Mouse (Mus musculus) heart, postnatal 14 days (tissue): ENCODE data around the gene Gpr88. TPM values are rescaled to one million over a fixed set of nuclear protein-coding genes. Genes with fewer than 3 reads are reported as not detected.
"Not testable (repeated sequence)": the region's sequence is repeated elsewhere in the genome, so short reads cannot be mapped to it uniquely, and the experiment has no call there.

Source experiments
- DNase-seq, 2 experiments: peaks; one replicate each; pipeline ENCODE4 v3.0.0; 2021 to 2022
- intact Hi-C: fragments of 180-260 bp; cut with DNase I; formaldehyde crosslinking; loops from one replicate; pipeline ENCODE4 v1.15.1; 2025
- total RNA-seq, 2 experiments: library from RNA; stranded (reverse); gene quantifications; 2 replicates each; pipeline ENCODE4 v1.2.3; 2021

Gpr88 gene
- total RNA-seq, 2 experiments from 2014 or later: 0.10 to 0.12 TPM

GRCm38 (mm10) chr3:116249026-116249425 is 4.3 kb downstream of the Gpr88 start:
- intact Hi-C loops: no loop called here

GRCm38 (mm10) chr3:116244476-116244875 is 8.8 kb downstream of the Gpr88 start:
- DNase-seq: no peak
- intact Hi-C loops: no loop called here

More at GRCm38 (mm10) chr3:116249026-116249425, 4.3 kb downstream of the Gpr88 start:
- no peak for DNase-seq

GRCm38 (mm10) chr3:116242685-116243084 is 10.6 kb downstream of the Gpr88 start:
- intact Hi-C loops: no loop called here
- DNase-seq: no peak

DNA sequence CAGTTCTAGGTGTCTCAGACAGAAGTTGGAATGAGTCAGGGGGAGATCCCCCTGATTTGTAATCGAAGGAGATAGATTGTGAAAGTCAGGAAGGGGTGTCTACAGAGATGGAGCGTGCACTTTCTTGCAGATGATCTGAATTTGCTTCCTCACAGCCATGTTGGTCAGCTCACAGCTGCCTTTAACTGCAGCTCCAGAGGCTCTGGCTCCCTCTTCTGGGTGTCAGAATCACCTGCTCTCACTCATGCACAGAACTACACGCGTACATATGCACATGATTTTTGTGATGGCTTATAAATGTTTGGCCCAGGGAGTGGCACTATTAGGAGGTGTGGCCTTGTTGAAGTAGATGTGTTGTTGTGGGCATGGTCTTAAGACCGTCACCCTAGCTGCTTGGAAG is 15.8 kb downstream of the Gpr88 start:
- DNase-seq: no peak
- intact Hi-C loops: no loop called here

DNA sequence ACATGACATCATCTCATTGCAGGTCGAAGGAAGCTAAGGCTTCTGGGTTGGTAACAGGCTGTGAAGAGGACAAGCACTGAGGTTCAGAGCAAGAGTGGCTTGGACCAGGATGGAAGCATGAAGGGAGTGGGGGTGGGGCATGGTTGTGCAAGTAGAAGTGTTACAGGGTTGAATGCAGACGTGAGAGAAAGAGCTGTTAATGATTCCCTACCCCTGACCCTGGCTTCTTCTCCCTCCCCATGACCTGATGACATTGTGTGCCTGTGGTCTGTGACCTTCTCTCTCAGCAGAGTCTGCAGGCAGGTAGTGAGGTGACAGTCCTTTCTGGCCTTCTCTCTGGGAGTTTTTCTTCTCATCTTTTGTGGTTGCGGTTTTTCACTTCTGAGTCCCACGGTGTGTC is 16.4 kb downstream of the Gpr88 start:
- DNase-seq: no peak
- intact Hi-C loops: no loop called here

GRCm38 (mm10) chr3:116233515-116233914 is 19.8 kb downstream of the Gpr88 start:
- no peak for DNase-seq
- intact Hi-C loops: no loop called here

GRCm38 (mm10) chr3:116232763-116233162 is 20.5 kb downstream of the Gpr88 start:
- intact Hi-C loops: no loop called here
- DNase-seq: no peak

GRCm38 (mm10) chr3:116229336-116229735 is 24.0 kb downstream of the Gpr88 start:
- DNase-seq: no peak
- intact Hi-C loops: no loop called here

DNA sequence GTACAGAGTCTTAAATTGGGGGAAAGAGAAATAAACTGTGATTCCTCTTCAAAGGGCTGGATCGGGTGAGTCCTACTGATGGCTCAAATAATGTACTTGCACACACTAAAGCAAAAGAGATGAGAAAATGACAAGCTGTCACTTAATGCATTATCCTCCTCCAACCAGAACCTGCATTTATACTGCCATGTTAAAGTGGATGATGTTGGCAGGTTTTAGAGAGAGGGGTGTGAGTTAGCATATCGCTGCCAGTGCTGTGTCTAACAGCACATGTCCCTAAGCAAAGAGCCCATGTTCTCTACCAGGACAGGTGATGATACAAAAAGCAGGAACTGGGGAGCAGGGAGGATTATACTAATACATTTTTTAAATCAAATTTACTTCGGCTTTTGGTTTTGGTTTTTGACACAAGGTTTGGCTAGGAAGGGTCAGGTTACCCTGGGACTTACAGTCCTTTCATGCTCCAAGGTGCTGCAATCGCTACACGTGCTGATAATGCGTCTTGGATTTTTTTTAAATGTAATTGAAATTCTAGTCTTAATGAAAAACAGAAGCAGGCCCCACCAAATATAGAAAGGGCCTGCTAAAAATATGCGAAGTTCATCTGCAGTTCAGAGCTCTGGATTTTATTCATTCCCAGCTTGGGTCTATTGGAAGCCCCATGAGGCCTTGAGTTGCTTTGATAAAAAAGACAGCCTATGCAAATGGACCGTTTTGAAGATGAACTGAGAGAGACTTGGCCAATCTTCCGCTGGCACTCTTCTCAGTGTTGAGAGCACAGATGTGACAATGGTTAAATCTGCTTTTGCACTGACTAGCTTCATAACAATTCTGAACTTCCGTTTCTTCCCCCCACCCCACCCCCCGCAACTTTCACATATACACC is 24.7 kb downstream of the Gpr88 start:
- intact Hi-C loops: no loop called here
- no peak for DNase-seq

DNA sequence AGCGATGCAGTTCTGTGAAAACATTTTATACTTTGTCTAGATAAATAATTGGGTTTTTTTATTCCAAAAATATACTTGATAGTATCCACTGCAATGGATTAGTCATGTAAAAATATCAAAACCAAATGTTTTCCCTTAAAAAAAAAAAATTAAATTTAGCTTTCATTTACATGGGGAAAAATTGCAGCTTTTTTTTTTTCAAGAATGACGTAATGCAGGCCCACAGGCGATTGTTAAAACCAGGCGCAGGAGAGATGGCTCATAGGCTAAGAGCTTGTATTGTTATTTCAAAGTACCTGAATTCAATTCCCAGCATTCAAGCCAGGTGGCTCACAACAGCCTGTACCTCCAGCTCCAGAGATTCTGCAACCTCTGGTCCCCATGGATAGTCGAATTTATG is 25.9 kb downstream of the Gpr88 start:
- DNase-seq: no peak
- intact Hi-C loops: no loop called here

- DNase-seq: no peak
- intact Hi-C loops: no loop called here
Measured at GRCm38 (mm10) chr3:116226915-116227314, 26.4 kb downstream of the Gpr88 start.

DNA sequence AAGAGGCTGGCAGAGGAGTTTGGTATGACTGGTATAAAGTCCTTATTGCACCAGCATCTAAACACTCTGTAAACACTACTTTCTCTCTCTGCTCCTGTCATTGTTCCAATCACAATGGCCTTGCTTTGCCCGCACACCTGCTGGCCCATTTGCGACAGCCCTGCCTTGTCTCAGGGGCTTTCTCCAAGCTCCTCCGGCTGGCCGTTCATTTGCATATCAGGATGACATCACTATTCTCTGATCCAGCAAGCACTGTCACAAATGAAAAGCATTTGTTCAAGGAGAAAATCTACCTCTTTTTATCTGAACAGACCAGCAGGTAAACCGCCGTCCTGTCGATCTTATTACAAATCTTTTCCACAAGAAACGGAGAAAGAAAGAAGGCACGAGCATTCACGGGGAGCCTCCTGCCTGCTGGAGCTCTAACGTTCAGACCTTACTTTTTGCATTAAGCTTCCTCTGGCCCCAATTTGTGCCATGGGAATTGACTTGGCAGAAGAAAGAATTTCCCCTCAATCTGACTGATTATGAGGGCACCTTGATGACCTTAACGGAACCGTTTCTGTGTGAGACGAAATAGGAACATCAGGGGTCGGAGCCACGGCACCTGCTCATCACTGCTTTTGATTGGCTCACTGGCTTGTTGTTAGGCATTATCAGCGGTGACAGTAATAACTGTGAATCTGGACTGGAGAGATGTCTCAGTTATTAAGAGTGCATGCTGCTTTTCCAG is 30.6 kb downstream of the Gpr88 start:
- DNase-seq: peak in 1 of 2 experiments; percentile 9
- intact Hi-C loops: no loop called here

DNA sequence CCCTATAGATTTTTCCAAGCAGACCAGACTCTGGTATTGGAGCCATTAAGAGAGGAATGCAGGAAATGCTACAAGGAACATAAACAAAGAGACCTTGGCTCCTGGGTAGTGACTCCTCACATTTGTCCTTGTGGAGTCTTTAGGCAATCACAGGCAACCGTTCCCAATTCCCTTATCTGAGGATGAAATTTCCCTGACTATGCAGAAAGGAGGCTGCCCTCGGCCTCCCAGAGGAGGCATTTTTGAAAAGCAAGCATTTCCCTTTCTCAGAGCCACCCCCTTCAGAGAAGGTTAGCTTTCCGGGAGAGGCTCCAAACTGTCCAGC is 31.7 kb downstream of the Gpr88 start:
- intact Hi-C loops: no loop called here
- DNase-seq: peak in 1 of 2 experiments; percentile 12

GRCm38 (mm10) chr3:116220980-116221685 is 32.2 kb downstream of the Gpr88 start:
- intact Hi-C loops: no loop called here
- no peak for DNase-seq

- DNase-seq, intact Hi-C loops: not testable (repeated sequence)
Measured at GRCm38 (mm10) chr3:116217398-116217797, 35.9 kb downstream of the Gpr88 start.

GRCm38 (mm10) chr3:116216261-116216660 is 37.0 kb downstream of the Gpr88 start:
- no peak for DNase-seq
- intact Hi-C loops: no loop called here

- no peak for DNase-seq
- intact Hi-C loops: loop anchor here (5.0 kb wide), 1 partner anchor 84 kb away; the partner anchor contains the start of gene Vcam1
Measured at GRCm38 (mm10) chr3:116211639-116212038, 41.7 kb downstream of the Gpr88 start.

- intact Hi-C loops: loop anchor here (5.0 kb wide), 1 partner anchor 83 kb away; the partner anchor contains the start of gene Vcam1
- DNase-seq: peak in 1 of 2 experiments; percentile 28
Measured at GRCm38 (mm10) chr3:116210720-116211121, 42.6 kb downstream of the Gpr88 start.

DNA sequence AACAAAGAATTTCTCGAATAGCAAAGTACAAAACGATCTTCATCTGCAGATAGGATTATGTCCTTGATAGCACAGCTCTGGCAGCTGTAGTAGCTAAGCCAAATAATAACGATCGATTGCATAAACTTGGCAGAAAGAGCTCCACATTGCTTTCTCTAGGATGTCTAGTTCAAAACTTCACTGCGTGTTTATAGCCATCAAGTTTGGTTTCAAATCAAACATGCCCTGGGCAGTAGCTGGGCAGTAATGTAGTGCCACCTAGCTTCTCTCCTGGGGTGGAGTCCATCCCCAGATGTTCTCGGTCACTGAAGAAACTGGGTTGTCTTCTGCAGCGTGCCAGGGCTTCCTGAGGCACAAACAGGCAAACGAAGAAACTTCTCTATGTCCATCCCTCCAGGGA is 44.1 kb downstream of the Gpr88 start:
- DNase-seq: peak in 1 of 2 experiments; percentile 14
- intact Hi-C loops: loop anchor here (5.0 kb wide), 1 partner anchor 167 kb away; no protein-coding TSS in a partner anchor

DNA sequence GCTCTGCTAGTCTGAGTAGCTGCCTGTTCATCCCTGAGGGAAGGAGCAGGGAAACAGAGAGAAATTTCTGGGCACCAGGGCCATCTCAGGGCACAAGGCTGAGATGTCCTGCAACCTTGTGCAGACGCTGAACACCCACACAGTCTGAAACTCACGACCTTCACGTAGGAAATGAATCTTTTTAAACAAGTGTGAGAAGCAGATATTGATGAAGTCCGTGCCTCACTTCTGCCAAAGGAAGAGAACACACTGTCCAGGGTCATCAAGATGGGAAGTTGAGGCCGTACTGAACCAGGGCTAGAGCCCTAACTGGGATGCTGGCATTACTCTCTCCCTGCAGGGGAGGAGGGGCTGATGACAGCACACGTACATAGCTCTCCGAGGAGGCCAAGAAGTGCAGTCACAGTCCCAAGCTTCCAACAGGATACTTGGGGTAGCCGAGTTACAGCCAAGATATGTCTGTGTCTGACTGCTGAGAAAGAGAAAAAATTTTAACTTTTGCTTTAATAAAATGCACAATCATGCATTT is 46.9 kb downstream of the Gpr88 start:
- intact Hi-C loops: loop anchor here (5.0 kb wide), 1 partner anchor 164 kb away; no protein-coding TSS in a partner anchor
- DNase-seq: peak in 1 of 2 experiments; percentile 27
